Mouse (Mus musculus): ENCODE measurements around the gene Kcnrg. TPM values are rescaled to one million over a fixed set of nuclear protein-coding genes. Genes with fewer than 3 reads are reported as not detected.
"Not testable (repeated sequence)": the region's sequence is repeated elsewhere in the genome, so short reads cannot be mapped to it uniquely, and the experiment has no call there.

Kcnrg gene
- 0.43 and 0.46 TPM in 2 replicates for polyA plus RNA-seq (2014; fragmentation: Nextera tagmentation; extraction: Ambion mirVana)

- Histone ChIP-seq H3K36me3 (ENCODE audit: control insufficient read depth, insufficient read depth, low read length) (peaks cover 8% of the 10 kb centered on the region; the same call in 1 of the 2 replicates), H3K4me2 (replicated peaks; ENCODE audit: low read depth, low read length) (no peak within 1 kb of the TSS), H3K9me3 (ENCODE audit: control insufficient read depth, low read length) (no peaks in the 10 kb centered on the region), H3K27me3 (ENCODE audit: control insufficient read depth, insufficient read depth, low read length) (no peaks in the 10 kb centered on the region), H3K4me3 (ENCODE audit: low read length) (no peak within 1 kb of the TSS), H3K27ac (ENCODE audit: low read depth, low read length) (no peak within 1 kb of the TSS), H3K9ac (ENCODE audit: low read depth, low read length) (no peak within 1 kb of the TSS), H3K4me1 (ENCODE audit: control insufficient read depth, insufficient read depth, low read length) (no peaks in the 10 kb centered on the region)
- WGBS, result 75% methylated on average over 3 of the region's 3 CpGs
- no peak for ATAC-seq (ENCODE audit: low FRiP score, low TSS enrichment)
These were observed at the start of gene Kcnrg for GRCm38 (mm10) chr14:61607157-61607556. Kcnrg (plus strand) TSS chr14:61607457.

- H3K4me2 ChIP-seq (replicated peaks; ENCODE audit: low read depth, low read length), result no peak overlapping the region
- H3K27me3 ChIP-seq (ENCODE audit: control insufficient read depth, insufficient read depth, low read length), result no peaks in the 10 kb centered on the region
- no peaks in the 10 kb centered on the region for H3K36me3 ChIP-seq (ENCODE audit: control insufficient read depth, insufficient read depth, low read length)
- H3K9ac ChIP-seq (ENCODE audit: low read depth, low read length), result no peak overlapping the region
- no peak for ATAC-seq (ENCODE audit: low FRiP score, low TSS enrichment)
- WGBS, result 89% methylated on average over 6 of the region's 6 CpGs
- peaks cover 6% of the 10 kb centered on the region; the same call in 1 of the 2 replicates for H3K9me3 ChIP-seq (ENCODE audit: control insufficient read depth, low read length)
- H3K4me1 ChIP-seq (ENCODE audit: control insufficient read depth, insufficient read depth, low read length), result no peaks in the 10 kb centered on the region
- H3K27ac ChIP-seq (ENCODE audit: low read depth, low read length), result no peak overlapping the region
- H3K4me3 ChIP-seq (ENCODE audit: low read length), result no peak overlapping the region
These were observed 48.4 kb upstream of the Kcnrg start for GRCm38 (mm10) chr14:61558901-61559300.

- H3K4me1 ChIP-seq (ENCODE audit: control insufficient read depth, insufficient read depth, low read length), result no peaks in the 10 kb centered on the region
- H3K27ac ChIP-seq (ENCODE audit: low read depth, low read length), result no peak overlapping the region
- H3K27me3 ChIP-seq (ENCODE audit: control insufficient read depth, insufficient read depth, low read length), result no peaks in the 10 kb centered on the region
- H3K9me3 ChIP-seq (ENCODE audit: control insufficient read depth, low read length), result peaks cover 6% of the 10 kb centered on the region; the same call in 1 of the 2 replicates
- ATAC-seq (ENCODE audit: low FRiP score, low TSS enrichment), result no peak
- H3K36me3 ChIP-seq (ENCODE audit: control insufficient read depth, insufficient read depth, low read length), result no peaks in the 10 kb centered on the region
- WGBS, result 74% methylated on average over 3 of the region's 3 CpGs
- no peak overlapping the region for H3K4me3 ChIP-seq (ENCODE audit: low read length)
- H3K9ac ChIP-seq (ENCODE audit: low read depth, low read length), result no peak overlapping the region
- no peak overlapping the region for H3K4me2 ChIP-seq (replicated peaks; ENCODE audit: low read depth, low read length)
These were observed 47.4 kb upstream of the Kcnrg start for GRCm38 (mm10) chr14:61559856-61560255.

- H3K27me3 ChIP-seq (ENCODE audit: control insufficient read depth, insufficient read depth, low read length); H3K27ac ChIP-seq (ENCODE audit: low read depth, low read length); H3K4me2 ChIP-seq (replicated peaks; ENCODE audit: low read depth, low read length); ATAC-seq (ENCODE audit: low FRiP score, low TSS enrichment); H3K36me3 ChIP-seq (ENCODE audit: control insufficient read depth, insufficient read depth, low read length); H3K4me1 ChIP-seq (ENCODE audit: control insufficient read depth, insufficient read depth, low read length); H3K9me3 ChIP-seq (ENCODE audit: control insufficient read depth, low read length); H3K9ac ChIP-seq (ENCODE audit: low read depth, low read length); H3K4me3 ChIP-seq (ENCODE audit: low read length): not testable (repeated sequence)
- WGBS, result 93% methylated on average over 4 of the region's 4 CpGs
These were observed 41.0 kb upstream of the Kcnrg start for GRCm38 (mm10) chr14:61566211-61566610.

- Histone ChIP-seq H3K27me3 (ENCODE audit: control insufficient read depth, insufficient read depth, low read length) (no peaks in the 10 kb centered on the region), H3K36me3 (ENCODE audit: control insufficient read depth, insufficient read depth, low read length) (no peaks in the 10 kb centered on the region), H3K4me3 (ENCODE audit: low read length) (no peak overlapping the region), H3K4me2 (replicated peaks; ENCODE audit: low read depth, low read length) (no peak overlapping the region), H3K27ac (ENCODE audit: low read depth, low read length) (no peak overlapping the region), H3K9me3 (ENCODE audit: control insufficient read depth, low read length) (no peaks in the 10 kb centered on the region), H3K4me1 (ENCODE audit: control insufficient read depth, insufficient read depth, low read length) (no peaks in the 10 kb centered on the region), H3K9ac (ENCODE audit: low read depth, low read length) (no peak overlapping the region)
- ATAC-seq (ENCODE audit: low FRiP score, low TSS enrichment), result peak; percentile 60; the same call in 1 of the 2 replicates
- 43% methylated on average over 2 of the region's 2 CpGs for WGBS
These were observed 37.9 kb upstream of the Kcnrg start for GRCm38 (mm10) chr14:61569344-61569743.

- Histone ChIP-seq H3K4me1 (ENCODE audit: control insufficient read depth, insufficient read depth, low read length) (no peaks in the 10 kb centered on the region), H3K36me3 (ENCODE audit: control insufficient read depth, insufficient read depth, low read length) (no peaks in the 10 kb centered on the region), H3K27me3 (ENCODE audit: control insufficient read depth, insufficient read depth, low read length) (no peaks in the 10 kb centered on the region), H3K4me3 (ENCODE audit: low read length) (no peak overlapping the region), H3K27ac (ENCODE audit: low read depth, low read length) (no peak overlapping the region), H3K9ac (ENCODE audit: low read depth, low read length) (no peak overlapping the region), H3K4me2 (replicated peaks; ENCODE audit: low read depth, low read length) (no peak overlapping the region), H3K9me3 (ENCODE audit: control insufficient read depth, low read length) (no peaks in the 10 kb centered on the region)
- ATAC-seq (ENCODE audit: low FRiP score, low TSS enrichment), result no peak
- WGBS, result 12% methylated on average over 4 of the region's 4 CpGs
These were observed 35.9 kb upstream of the Kcnrg start for GRCm38 (mm10) chr14:61571366-61571765.

GRCm38 (mm10) chr14:61572131-61572530, 35.1 kb upstream of the Kcnrg start:
- WGBS, result 79% methylated on average over 2 of the region's 2 CpGs
- no peak for ATAC-seq (ENCODE audit: low FRiP score, low TSS enrichment)
- H3K9ac ChIP-seq (ENCODE audit: low read depth, low read length), result no peak overlapping the region
- no peaks in the 10 kb centered on the region for H3K27me3 ChIP-seq (ENCODE audit: control insufficient read depth, insufficient read depth, low read length)
- H3K4me3 ChIP-seq (ENCODE audit: low read length), result no peak overlapping the region
- H3K4me2 ChIP-seq (replicated peaks; ENCODE audit: low read depth, low read length), result no peak overlapping the region
- no peaks in the 10 kb centered on the region for H3K4me1 ChIP-seq (ENCODE audit: control insufficient read depth, insufficient read depth, low read length)
- no peaks in the 10 kb centered on the region for H3K36me3 ChIP-seq (ENCODE audit: control insufficient read depth, insufficient read depth, low read length)
- H3K27ac ChIP-seq (ENCODE audit: low read depth, low read length), result no peak overlapping the region
- no peaks in the 10 kb centered on the region for H3K9me3 ChIP-seq (ENCODE audit: control insufficient read depth, low read length)

- 87% methylated on average over 10 of the region's 10 CpGs for WGBS
- H3K9ac ChIP-seq (ENCODE audit: low read depth, low read length), result no peak overlapping the region
- no peaks in the 10 kb centered on the region for H3K9me3 ChIP-seq (ENCODE audit: control insufficient read depth, low read length)
- no peak overlapping the region for H3K4me3 ChIP-seq (ENCODE audit: low read length)
- H3K36me3 ChIP-seq (ENCODE audit: control insufficient read depth, insufficient read depth, low read length), result no peaks in the 10 kb centered on the region
- ATAC-seq (ENCODE audit: low FRiP score, low TSS enrichment), result no peak
- no peak overlapping the region for H3K27ac ChIP-seq (ENCODE audit: low read depth, low read length)
- no peak overlapping the region for H3K4me2 ChIP-seq (replicated peaks; ENCODE audit: low read depth, low read length)
- no peaks in the 10 kb centered on the region for H3K27me3 ChIP-seq (ENCODE audit: control insufficient read depth, insufficient read depth, low read length)
- H3K4me1 ChIP-seq (ENCODE audit: control insufficient read depth, insufficient read depth, low read length), result no peaks in the 10 kb centered on the region
These were observed 32.2 kb upstream of the Kcnrg start for GRCm38 (mm10) chr14:61575066-61575465.

- no peaks in the 10 kb centered on the region for H3K27me3 ChIP-seq (ENCODE audit: control insufficient read depth, insufficient read depth, low read length)
- no peak for ATAC-seq (ENCODE audit: low FRiP score, low TSS enrichment)
- no peak overlapping the region for H3K4me3 ChIP-seq (ENCODE audit: low read length)
- no peaks in the 10 kb centered on the region for H3K4me1 ChIP-seq (ENCODE audit: control insufficient read depth, insufficient read depth, low read length)
- H3K9ac ChIP-seq (ENCODE audit: low read depth, low read length), result no peak overlapping the region
- H3K36me3 ChIP-seq (ENCODE audit: control insufficient read depth, insufficient read depth, low read length), result no peaks in the 10 kb centered on the region
- no peaks in the 10 kb centered on the region for H3K9me3 ChIP-seq (ENCODE audit: control insufficient read depth, low read length)
- 84% methylated on average over 8 of the region's 8 CpGs for WGBS
- no peak overlapping the region for H3K4me2 ChIP-seq (replicated peaks; ENCODE audit: low read depth, low read length)
- H3K27ac ChIP-seq (ENCODE audit: low read depth, low read length), result no peak overlapping the region
These were observed 31.3 kb upstream of the Kcnrg start for GRCm38 (mm10) chr14:61575941-61576340.
